Mouse (Mus musculus): ENCODE data around the gene Pdzk1ip1.

GRCm38 (mm10) chr4:115052343-115053005, 36.0 kb upstream of the Pdzk1ip1 start:
- TF ChIP-seq POLR2A (IDR thresholded peaks at IDR 0.05; ENCODE audit: borderline replicate concordance, control insufficient read depth, low read depth, low read length) (peak; percentile 42; the same call in 1 of the 2 replicates), CTCF (IDR thresholded peaks at IDR 0.05; ENCODE audit: control insufficient read depth, insufficient read depth, low read length) (no peak)

Measured in bone marrow, adult 2 months (tissue).